Mouse (Mus musculus): ENCODE data around the gene Dok1. TPM values are rescaled to one million over a fixed set of nuclear protein-coding genes. Genes with fewer than 3 reads are reported as not detected.

The Dok1 gene
- total and polyA plus RNA-seq, 3 experiments = 18.7 to 22.3 TPM; not detected in 1

- TF ChIP-seq MAZ (IDR thresholded peaks at IDR 0.05; ENCODE audit: low read depth, low read length) (no peak), TCF12 (IDR thresholded peaks at IDR 0.05; ENCODE audit: low read depth, low read length) (0 out of 2 replicates have a peak, but pooled peaks have one; percentile 12), POLR2A (IDR thresholded peaks at IDR 0.05; ENCODE audit: control insufficient read depth in 1 of 2, insufficient read depth in 1 of 2, low read depth in 1 of 2, low read length in 2 of 2, poor library complexity in 1 of 2) (peak in 1 of 2 experiments; percentile 49; a peak in 1 of 4 replicates), ZKSCAN1 (IDR thresholded peaks at IDR 0.05; ENCODE audit: low read depth, low read length) (no peak), TAL1 (IDR thresholded peaks at IDR 0.05; ENCODE audit: low read length) (no peak), NELFE (IDR thresholded peaks at IDR 0.05; ENCODE audit: low read depth, low read length) (peak; percentile 44), BHLHE40 (IDR thresholded peaks at IDR 0.05; ENCODE audit: borderline replicate concordance, low read depth, low read length) (no peak), MXI1 (IDR thresholded peaks at IDR 0.05; ENCODE audit: low read depth, low read length) (peak; percentile 25), GATA1 (IDR thresholded peaks at IDR 0.05; ENCODE audit: low read depth, low read length) (no peak), CHD2 (IDR thresholded peaks at IDR 0.05; ENCODE audit: low read length) (no peak), NRF1 (IDR thresholded peaks at IDR 0.05; ENCODE audit: insufficient read depth, low read depth, low read length, poor library complexity, severe bottlenecking) (no peak), MYC (IDR thresholded peaks at IDR 0.05; ENCODE audit: low read depth, low read length) (no peak), HCFC1 (IDR thresholded peaks at IDR 0.05; ENCODE audit: low read depth, low read length) (no peak)
Observed at GRCm38 (mm10) chr6:83013444-83013843, 19.8 kb downstream of the Dok1 start (continued).

GRCm38 (mm10) chr6:83011756-83012155 is 21.5 kb downstream of the Dok1 start:
- peak overlapping the region; percentile 40 for H3K27ac ChIP-seq (ENCODE audit: control insufficient read depth, low read depth, low read length)
- H3K79me2 ChIP-seq (ENCODE audit: control insufficient read depth, insufficient read depth, low read length, poor library complexity) = peaks cover 3% of the 10 kb centered on the region
- H3K9ac ChIP-seq (ENCODE audit: control insufficient read depth, low read depth, low read length, poor library complexity, severe bottlenecking) = no peak overlapping the region; the same call in 1 of the 2 replicates
- DNase-seq (ENCODE audit: low read depth, low spot score) = peak; percentile 51
- peaks cover 42 to 56% of the 10 kb centered on the region in 2 experiments for H3K4me1 ChIP-seq (ENCODE audit: control insufficient read depth in 1 of 2, insufficient read depth in 2 of 2, low read length in 2 of 2)
- no peak overlapping the region for H3K4me3 ChIP-seq (ENCODE audit: control insufficient read depth in 1 of 2, insufficient read depth in 1 of 2, low read depth in 2 of 2, low read length in 2 of 2)
- H3K9me3 ChIP-seq (replicated peaks; ENCODE audit: insufficient read depth, low read length) = no peaks in the 10 kb centered on the region
- no peak for TF ChIP-seq TBP (IDR thresholded peaks at IDR 0.05; ENCODE audit: low read depth, low read length)
- TF ChIP-seq ELF1 (IDR thresholded peaks at IDR 0.05; ENCODE audit: low read depth, low read length) = no peak
- no peak for TF ChIP-seq CHD2 (IDR thresholded peaks at IDR 0.05; ENCODE audit: low read length)
- no peak for TF ChIP-seq ZMIZ1 (IDR thresholded peaks at IDR 0.05; ENCODE audit: low read depth, low read length)
- TF ChIP-seq TCF12 (IDR thresholded peaks at IDR 0.05; ENCODE audit: low read depth, low read length) = no peak
- TF ChIP-seq SIN3A (IDR thresholded peaks at IDR 0.05; ENCODE audit: low read length) = no peak
- no peak for TF ChIP-seq MYC (IDR thresholded peaks at IDR 0.05; ENCODE audit: low read depth, low read length)
- TF ChIP-seq RCOR1 (IDR thresholded peaks at IDR 0.05; ENCODE audit: low read depth, low read length) = no peak
- H3K36me3 ChIP-seq (ENCODE audit: control insufficient read depth in 1 of 2, insufficient read depth in 2 of 2, low read length in 2 of 2) = peaks cover 0 to 53% of the 10 kb centered on the region in 2 experiments; a peak in 2 of 4 replicates
- no peaks in the 10 kb centered on the region for H3K27me3 ChIP-seq (ENCODE audit: control insufficient read depth in 1 of 2, insufficient read depth in 2 of 2, low read length in 2 of 2)

- Histone ChIP-seq H3K27me3 (ENCODE audit: control insufficient read depth in 1 of 2, insufficient read depth in 2 of 2, low read length in 2 of 2) (no peaks in the 10 kb centered on the region), H3K9ac (ENCODE audit: control insufficient read depth, low read depth, low read length, poor library complexity, severe bottlenecking) (peak overlapping the region; percentile 16)
- TF ChIP-seq MXI1 (IDR thresholded peaks at IDR 0.05; ENCODE audit: low read depth, low read length) = no peak
- no peak for TF ChIP-seq CHD2 (IDR thresholded peaks at IDR 0.05; ENCODE audit: low read length)
- no peak for TF ChIP-seq ZKSCAN1 (IDR thresholded peaks at IDR 0.05; ENCODE audit: low read depth, low read length)
- TF ChIP-seq ZNF384 (IDR thresholded peaks at IDR 0.05; ENCODE audit: low read depth, low read length) = no peak
- TF ChIP-seq RAD21 (IDR thresholded peaks at IDR 0.05; ENCODE audit: low read depth, low read length) = no peak
- TF ChIP-seq MAX (IDR thresholded peaks at IDR 0.05; ENCODE audit: low read length) = no peak
- no peak for TF ChIP-seq TAL1 (IDR thresholded peaks at IDR 0.05; ENCODE audit: low read length)
- no peak for TF ChIP-seq MEF2A (IDR thresholded peaks at IDR 0.05; ENCODE audit: extremely low read depth, insufficient replicate concordance, low read depth, low read length, poor library complexity, severe bottlenecking)
- TF ChIP-seq POLR2A (IDR thresholded peaks at IDR 0.05; ENCODE audit: control insufficient read depth in 1 of 2, insufficient read depth in 1 of 2, low read depth in 1 of 2, low read length in 2 of 2, poor library complexity in 1 of 2) = peak in 1 of 2 experiments; percentile 51; a peak in 1 of 4 replicates
- no peak for TF ChIP-seq CHD1 (IDR thresholded peaks at IDR 0.05; ENCODE audit: low read depth, low read length)
- no peak for TF ChIP-seq GABPA (IDR thresholded peaks at IDR 0.05; ENCODE audit: low read depth, low read length)
- TF ChIP-seq MYB (IDR thresholded peaks at IDR 0.05; ENCODE audit: low read depth, low read length) = no peak
- TF ChIP-seq SMC3 (IDR thresholded peaks at IDR 0.05; ENCODE audit: low read depth, low read length) = no peak
- no peak for TF ChIP-seq MAFK (IDR thresholded peaks at IDR 0.05; ENCODE audit: borderline replicate concordance, low read depth, low read length)
- peak; percentile 73 for TF ChIP-seq TBP (IDR thresholded peaks at IDR 0.05; ENCODE audit: low read depth, low read length)
- TF ChIP-seq E2F4 (IDR thresholded peaks at IDR 0.05; ENCODE audit: borderline replicate concordance, low read depth, low read length) = no peak
- no peak for TF ChIP-seq MYC (IDR thresholded peaks at IDR 0.05; ENCODE audit: low read depth, low read length)
Observed at GRCm38 (mm10) chr6:83011255-83011654, 22.0 kb downstream of the Dok1 start.

More at GRCm38 (mm10) chr6:83011255-83011654, 22.0 kb downstream of the Dok1 start:
- no peak overlapping the region; a peak in 1 of 4 replicates for H3K4me3 ChIP-seq (ENCODE audit: control insufficient read depth in 1 of 2, insufficient read depth in 1 of 2, low read depth in 2 of 2, low read length in 2 of 2)
- H3K27ac ChIP-seq (ENCODE audit: control insufficient read depth, low read depth, low read length) = peak overlapping the region; percentile 40
- peaks cover 0 to 53% of the 10 kb centered on the region in 2 experiments; a peak in 2 of 4 replicates for H3K36me3 ChIP-seq (ENCODE audit: control insufficient read depth in 1 of 2, insufficient read depth in 2 of 2, low read length in 2 of 2)
- peak; percentile 47 for DNase-seq (ENCODE audit: low read depth, low spot score)
- peaks cover 42 to 53% of the 10 kb centered on the region in 2 experiments for H3K4me1 ChIP-seq (ENCODE audit: control insufficient read depth in 1 of 2, insufficient read depth in 2 of 2, low read length in 2 of 2)
- peaks cover 3% of the 10 kb centered on the region for H3K79me2 ChIP-seq (ENCODE audit: control insufficient read depth, insufficient read depth, low read length, poor library complexity)
- no peaks in the 10 kb centered on the region for H3K9me3 ChIP-seq (replicated peaks; ENCODE audit: insufficient read depth, low read length)
